Mouse (Mus musculus) CH12.LX (cell line): ENCODE measurements at regions not wholly inside any gene's neighbourhood (a gene's known extent, or its start where the extent isn't known, plus 50 kb on each side); places are given as distances from the start of the nearest gene placed in this dataset.

ENCODE experiments used
- DNase-seq: peaks from one replicate; pipeline ENCODE4 v3.0.0-alpha.2; 2013; ENCODE audit errors: extremely low read depth
- H3K27ac ChIP-seq: 2 replicates; pipeline ENCODE4 v1.5.1; 2012; ENCODE audit warnings: low read depth, mild to moderate bottlenecking, control low read depth, moderate library complexity; ENCODE audit not compliant: insufficient read depth
- H3K27me3 ChIP-seq: replicated peaks from 2 replicates; pipeline ENCODE3; 2012; ENCODE audit warnings: inconsistent platforms
- H3K36me3 ChIP-seq, 2 experiments: replicated peaks in 1 of 2; 2 replicates each; pipeline versions ENCODE3 to v1.6.1; 2012; ENCODE audit warnings: inconsistent platforms in 1 of 2, low read length in 1 of 2, mild to moderate bottlenecking in 1 of 2, mixed read lengths in 1 of 2, moderate library complexity in 1 of 2; ENCODE audit not compliant: control insufficient read depth in 1 of 2, insufficient read depth in 1 of 2
- H3K4me1 ChIP-seq, 2 experiments: 2 replicates each; pipeline ENCODE4 v1.6.1; 2012; ENCODE audit warnings: inconsistent platforms in 1 of 2, moderate library complexity in 1 of 2; ENCODE audit not compliant: insufficient read depth in 2 of 2, control insufficient read depth in 1 of 2
- H3K4me2 ChIP-seq: 2 replicates; pipeline ENCODE4 v1.6.1; 2012; ENCODE audit warnings: low read depth, mild to moderate bottlenecking, control low read depth; ENCODE audit not compliant: poor library complexity, insufficient read depth, severe bottlenecking
- H3K4me3 ChIP-seq, 3 experiments: fragments of 150-350 bp in 1 of 3; sonication (generic) in 1 of 3; replicated peaks in 1 of 3; 2 replicates each; pipeline versions ENCODE3 to v1.5.1; 2011 to 2012; ENCODE audit warnings: low read depth in 2 of 3, low read length in 2 of 3, mild to moderate bottlenecking in 2 of 3, moderate library complexity in 2 of 3, control low read depth in 1 of 3, improper control_type of control experiment in 1 of 3, inconsistent platforms in 1 of 3, mixed read lengths in 1 of 3; ENCODE audit not compliant: poor library complexity in 1 of 3
- H3K79me2 ChIP-seq: replicated peaks from 2 replicates; pipeline ENCODE4 v1.6.1; 2012; ENCODE audit warnings: mild to moderate bottlenecking, moderate library complexity; ENCODE audit not compliant: control insufficient read depth, poor library complexity, insufficient read depth, severe bottlenecking; ENCODE audit errors: extremely low read depth
- H3K9ac ChIP-seq: 2 replicates; pipeline ENCODE4 v1.6.1; 2012; ENCODE audit warnings: low read depth, mild to moderate bottlenecking, control low read depth, moderate library complexity; ENCODE audit not compliant: insufficient read depth
- H3K9me3 ChIP-seq: replicated peaks from 2 replicates; pipeline ENCODE3; 2012; ENCODE audit warnings: low read length, inconsistent platforms, mixed read lengths
- CHD1 ChIP-seq: IDR thresholded peaks from 2 replicates; pipeline ENCODE4 v1.6.1; 2012; ENCODE audit warnings: low read depth, low read length, improper control_type of control experiment, inconsistent platforms
- CTCF ChIP-seq, 2 experiments: IDR thresholded peaks in 1 of 2; conservative IDR thresholded peaks in 1 of 2; 2 replicates each; pipeline ENCODE4 v1.5.1; 2011 to 2012; ENCODE audit warnings: low read depth in 2 of 2, low read length in 2 of 2, improper control_type of control experiment in 1 of 2, inconsistent platforms in 1 of 2, mild to moderate bottlenecking in 1 of 2, moderate library complexity in 1 of 2
- E2F4 ChIP-seq: IDR thresholded peaks from 2 replicates; pipeline ENCODE4 v1.6.1; 2011; ENCODE audit warnings: low read depth, low read length, improper control_type of control experiment; ENCODE audit not compliant: insufficient replicate concordance
- ELF1 ChIP-seq: IDR thresholded peaks from 2 replicates; pipeline ENCODE4 v1.6.1; 2014; ENCODE audit warnings: low read depth, mild to moderate bottlenecking, inconsistent platforms, low read length, improper control_type of control experiment
- EP300 ChIP-seq: IDR thresholded peaks from 2 replicates; pipeline ENCODE4 v1.6.1; 2011; ENCODE audit warnings: low read length, improper control_type of control experiment
- GABPA ChIP-seq: IDR thresholded peaks from 2 replicates; pipeline ENCODE4 v1.6.1; 2012; ENCODE audit warnings: low read depth, low read length, improper control_type of control experiment, inconsistent platforms; ENCODE audit not compliant: insufficient replicate concordance
- HCFC1 ChIP-seq: IDR thresholded peaks from 2 replicates; pipeline ENCODE4 v1.6.1; 2012; ENCODE audit warnings: low read depth, mild to moderate bottlenecking, inconsistent platforms, low read length, improper control_type of control experiment
- IRF4 ChIP-seq: IDR thresholded peaks from 2 replicates; pipeline ENCODE4 v1.6.1; 2014; ENCODE audit warnings: low read depth, mild to moderate bottlenecking, inconsistent platforms, low read length, improper control_type of control experiment
- MAFK ChIP-seq: IDR thresholded peaks from 2 replicates; pipeline ENCODE4 v1.6.1; 2011; ENCODE audit warnings: low read length, improper control_type of control experiment; ENCODE audit not compliant: insufficient replicate concordance
- MAX ChIP-seq: IDR thresholded peaks from 2 replicates; pipeline ENCODE4 v1.6.1; 2011; ENCODE audit warnings: low read length, improper control_type of control experiment
- MYC ChIP-seq: IDR thresholded peaks from 2 replicates; pipeline ENCODE4 v1.6.1; 2011; ENCODE audit warnings: low read depth, mild to moderate bottlenecking, improper control_type of control experiment, low read length
- NELFE ChIP-seq: IDR thresholded peaks from 2 replicates; pipeline ENCODE4 v1.6.1; 2011; ENCODE audit warnings: low read depth, low read length, improper control_type of control experiment
- UBTF ChIP-seq: IDR thresholded peaks from 2 replicates; pipeline ENCODE4 v1.6.1; 2012; ENCODE audit warnings: low read depth, mild to moderate bottlenecking, inconsistent platforms, low read length, improper control_type of control experiment, moderate library complexity
- ZC3H11A ChIP-seq: IDR thresholded peaks from 2 replicates; pipeline ENCODE4 v1.6.1; 2012; ENCODE audit warnings: low read depth, mild to moderate bottlenecking, inconsistent platforms, low read length, improper control_type of control experiment
- ZMIZ1 ChIP-seq: IDR thresholded peaks from 2 replicates; pipeline ENCODE4 v1.6.1; 2012; ENCODE audit warnings: low read depth, mild to moderate bottlenecking, inconsistent platforms, low read length, improper control_type of control experiment
- dilution Hi-C: fragments of 300-500 bp; cut with MboI; formaldehyde crosslinking; loops from 2 replicates; pipeline ENCODE4 v1.14.3; 2020; ENCODE audit warnings: low sequenced_read_pairs; ENCODE audit not compliant: extremely low pct_unique_long_range_greater_than_20kb, extremely low pct_ligation_motif_present
- in situ Hi-C: fragments of 300-500 bp; cut with MboI; formaldehyde crosslinking; loops from 3 replicates; pipeline ENCODE4 v1.14.3; 2019; ENCODE audit warnings: low sequenced_read_pairs, low pct_ligation_motif_present, low pct_unique_long_range_greater_than_20kb, mixed read lengths

- dilution Hi-C loops = no loop called here
- Histone ChIP-seq H3K4me1 (no peaks in the 10 kb centered on the region), H3K27me3 (no peaks in the 10 kb centered on the region), H3K9ac (no peak overlapping the region), H3K4me2 (no peak overlapping the region), H3K9me3 (no peaks in the 10 kb centered on the region), H3K36me3 (no peaks in the 10 kb centered on the region), H3K4me3 (no peak overlapping the region), H3K79me2 (no peaks in the 10 kb centered on the region), H3K27ac (no peak overlapping the region)
- TF ChIP-seq MYC (no peak), MAFK (no peak), EP300 (no peak), HCFC1 (no peak), GABPA (no peak), MAX (no peak), UBTF (no peak), ELF1 (no peak), IRF4 (no peak), ZC3H11A (no peak)
- in situ Hi-C loops = no loop called here
- no peak for DNase-seq
These were observed 287.7 kb upstream of the Rgma start for GRCm38 (mm10) chr7:73087496-73088185.

GRCm38 (mm10) chr7:73088321-73088720 lies 287.0 kb upstream of the Rgma start:
- H3K79me2 ChIP-seq = no peaks in the 10 kb centered on the region
- no peaks in the 10 kb centered on the region for H3K27me3 ChIP-seq
- H3K4me3 ChIP-seq = no peak overlapping the region
- no peak overlapping the region for H3K9ac ChIP-seq
- no peaks in the 10 kb centered on the region for H3K9me3 ChIP-seq
- H3K27ac ChIP-seq = no peak overlapping the region
- in situ Hi-C loops = no loop called here
- dilution Hi-C loops = no loop called here
- H3K4me1 ChIP-seq = no peaks in the 10 kb centered on the region
- no peak for TF ChIP-seq CTCF (conservative IDR thresholded peaks at IDR 0.05 in 1 of 2, IDR thresholded peaks at IDR 0.05 in 1 of 2; ENCODE audit: low read depth in 2 of 2, low read length in 2 of 2)
- TF ChIP-seq NELFE = no peak
- TF ChIP-seq E2F4 = no peak
- no peak for TF ChIP-seq ZC3H11A
- no peak for TF ChIP-seq ZMIZ1
- TF ChIP-seq CHD1 = no peak
- no peak overlapping the region for H3K4me2 ChIP-seq
- no peak for DNase-seq
- H3K36me3 ChIP-seq = no peaks in the 10 kb centered on the region
